Mouse (Mus musculus): ENCODE measurements around the gene Hipk4. TPM values are rescaled to one million over a fixed set of nuclear protein-coding genes. Genes with fewer than 3 reads are reported as not detected.

Gene Hipk4
- polyA plus RNA-seq, 1 experiment from 2014 or later = 0.33 TPM

DNA sequence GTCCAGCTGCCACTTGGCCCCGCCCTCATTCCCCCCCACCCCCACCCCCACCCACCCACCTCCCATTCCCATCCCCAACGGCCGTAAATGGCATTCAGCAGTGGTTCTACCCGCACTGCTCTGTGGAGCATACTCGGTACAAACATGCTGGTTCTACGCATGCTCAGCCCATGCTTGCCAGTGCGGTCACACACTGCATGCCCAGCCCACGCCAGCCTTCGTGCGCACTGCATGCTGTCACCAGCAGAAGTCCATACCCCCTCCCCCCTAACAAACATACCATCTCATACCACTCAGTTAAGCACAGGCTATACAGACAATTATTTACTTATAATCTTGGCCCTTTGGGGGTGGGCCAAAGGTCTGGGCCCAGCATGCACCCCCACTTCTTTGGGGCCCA lies 8.6 kb downstream of the Hipk4 start:
- Histone ChIP-seq H3K4me3 (no peak overlapping the region), H3K36me3 (peaks cover 60% of the 10 kb centered on the region), H3K9me3 (replicated peaks) (no peaks in the 10 kb centered on the region), H3K4me1 (no peaks in the 10 kb centered on the region), H3K27ac (replicated peaks) (no peak overlapping the region), H3K27me3 (ENCODE audit: low read depth, poor library complexity, severe bottlenecking) (no peaks in the 10 kb centered on the region)
- WGBS = 97% methylated on average over 10 of the region's 10 CpGs
- DNase-seq (ENCODE audit: low spot score) = no peak

DNA sequence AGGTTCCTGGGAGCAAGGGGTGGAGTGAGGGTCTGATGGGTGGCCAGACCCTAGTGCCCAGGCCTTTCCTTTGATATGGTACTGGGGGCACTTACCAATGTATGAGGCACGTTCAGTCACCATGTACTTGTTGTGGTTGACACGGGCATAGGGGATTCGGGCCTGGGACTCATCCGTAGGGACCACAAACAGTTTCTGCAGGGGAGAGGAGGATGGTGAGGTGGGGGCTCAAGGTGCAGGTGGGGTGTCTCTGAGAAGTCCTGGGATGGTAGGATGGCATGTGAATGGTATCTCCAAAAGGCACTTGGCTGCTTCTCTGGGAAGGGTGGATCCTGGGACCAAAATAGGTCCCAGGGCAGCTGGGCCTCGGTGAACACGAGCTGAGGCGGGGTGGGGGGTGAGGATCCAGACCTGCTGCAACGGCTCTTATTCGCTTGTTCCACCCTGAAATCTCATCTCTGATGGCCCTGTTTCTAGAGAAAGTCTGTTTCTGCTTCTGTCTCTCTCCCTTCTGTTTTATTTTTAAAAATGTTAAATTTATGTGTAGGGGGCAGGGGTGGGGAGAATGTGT lies 9.5 kb downstream of the Hipk4 start:
- Histone ChIP-seq H3K27ac (replicated peaks) (no peak overlapping the region; the same call in 1 of the 2 replicates), H3K4me1 (no peaks in the 10 kb centered on the region), H3K9me3 (replicated peaks) (no peaks in the 10 kb centered on the region), H3K4me3 (no peak overlapping the region), H3K27me3 (ENCODE audit: low read depth, poor library complexity, severe bottlenecking) (no peaks in the 10 kb centered on the region), H3K36me3 (peaks cover 68% of the 10 kb centered on the region)
- DNase-seq (ENCODE audit: low spot score) = no peak
- 89% methylated on average over 9 of the region's 9 CpGs for WGBS

- Histone ChIP-seq H3K9me3 (replicated peaks) (no peaks in the 10 kb centered on the region), H3K4me3 (no peak overlapping the region), H3K4me1 (no peaks in the 10 kb centered on the region), H3K27ac (replicated peaks) (no peak overlapping the region), H3K27me3 (ENCODE audit: low read depth, poor library complexity, severe bottlenecking) (no peaks in the 10 kb centered on the region), H3K36me3 (peaks cover 85% of the 10 kb centered on the region)
- WGBS = 92% methylated on average over 2 of the region's 2 CpGs
- DNase-seq (ENCODE audit: low spot score) = no peak
Measured at GRCm38 (mm10) chr7:27535386-27535785, 12.3 kb downstream of the Hipk4 start.

- peaks cover 77% of the 10 kb centered on the region for H3K36me3 ChIP-seq
- H3K27ac ChIP-seq (replicated peaks) = no peak overlapping the region
- H3K27me3 ChIP-seq (ENCODE audit: low read depth, poor library complexity, severe bottlenecking) = no peaks in the 10 kb centered on the region
- WGBS = 90% methylated on average over 6 of the region's 6 CpGs
- no peaks in the 10 kb centered on the region for H3K9me3 ChIP-seq (replicated peaks)
- peaks cover 3% of the 10 kb centered on the region for H3K4me1 ChIP-seq
- no peak overlapping the region for H3K4me3 ChIP-seq
- DNase-seq (ENCODE audit: low spot score) = no peak
Measured at GRCm38 (mm10) chr7:27536618-27537017, 13.6 kb downstream of the Hipk4 start.

DNA sequence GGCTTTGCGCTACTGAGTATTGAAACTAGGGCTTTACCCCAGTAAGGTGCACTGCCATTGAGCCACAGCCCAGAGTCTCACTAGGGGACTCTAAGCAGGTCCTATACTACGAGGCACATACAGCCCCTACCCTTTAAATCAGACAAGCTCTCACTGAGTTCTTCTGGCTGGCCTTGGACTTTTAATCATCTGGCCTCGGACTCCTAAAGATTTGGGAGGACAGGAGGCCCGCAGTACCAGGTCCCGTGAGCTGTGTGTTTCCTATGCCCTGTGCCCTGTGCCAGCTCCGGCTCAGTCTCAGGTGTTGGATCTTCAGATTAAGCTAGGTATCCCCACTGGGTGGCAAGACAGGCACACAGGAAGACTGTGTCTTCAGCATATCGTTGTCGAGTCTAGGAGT lies 14.9 kb downstream of the Hipk4 start:
- no peak for DNase-seq (ENCODE audit: low spot score)
- H3K36me3 ChIP-seq = peaks cover 63% of the 10 kb centered on the region
- no peak overlapping the region for H3K4me3 ChIP-seq
- 93% methylated on average over 8 of the region's 8 CpGs for WGBS
- no peak overlapping the region for H3K27ac ChIP-seq (replicated peaks)
- H3K9me3 ChIP-seq (replicated peaks) = no peaks in the 10 kb centered on the region
- H3K4me1 ChIP-seq = peaks cover 17% of the 10 kb centered on the region
- H3K27me3 ChIP-seq (ENCODE audit: low read depth, poor library complexity, severe bottlenecking) = no peaks in the 10 kb centered on the region

- WGBS = 82% methylated on average over 2 of the region's 2 CpGs
- Histone ChIP-seq H3K36me3 (peaks cover 55% of the 10 kb centered on the region), H3K27ac (replicated peaks) (no peak overlapping the region), H3K4me3 (no peak overlapping the region), H3K27me3 (ENCODE audit: low read depth, poor library complexity, severe bottlenecking) (no peaks in the 10 kb centered on the region), H3K9me3 (replicated peaks) (no peaks in the 10 kb centered on the region), H3K4me1 (peaks cover 19% of the 10 kb centered on the region)
- no peak for DNase-seq (ENCODE audit: low spot score)
Measured at GRCm38 (mm10) chr7:27538797-27539196, 15.7 kb downstream of the Hipk4 start.

DNA sequence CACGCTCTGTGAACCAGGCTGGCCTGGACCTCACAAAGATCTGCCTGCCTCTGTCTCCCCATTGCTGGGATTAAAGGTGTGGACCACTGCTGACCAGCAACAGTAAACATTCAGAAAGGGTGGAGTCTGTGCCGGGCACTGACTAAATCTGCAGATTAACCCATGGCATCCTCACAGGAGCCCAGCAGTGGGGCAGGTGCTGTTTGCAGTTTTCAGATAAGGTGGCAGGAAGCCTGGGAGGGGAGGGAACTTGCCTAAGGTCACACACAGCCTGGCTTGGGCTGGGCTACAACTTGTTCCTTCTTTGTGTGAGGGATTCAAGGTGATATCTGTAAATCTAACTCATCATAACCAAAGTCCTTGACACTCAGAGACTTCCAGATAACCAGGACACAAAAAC lies 17.5 kb downstream of the Hipk4 start:
- Histone ChIP-seq H3K4me3 (no peak overlapping the region), H3K36me3 (peaks cover 41% of the 10 kb centered on the region), H3K27me3 (ENCODE audit: low read depth, poor library complexity, severe bottlenecking) (no peaks in the 10 kb centered on the region), H3K27ac (replicated peaks) (no peak overlapping the region), H3K9me3 (replicated peaks) (no peaks in the 10 kb centered on the region), H3K4me1 (peaks cover 19% of the 10 kb centered on the region)
- 74% methylated on average over 2 of the region's 2 CpGs for WGBS
- DNase-seq (ENCODE audit: low spot score) = no peak

DNA sequence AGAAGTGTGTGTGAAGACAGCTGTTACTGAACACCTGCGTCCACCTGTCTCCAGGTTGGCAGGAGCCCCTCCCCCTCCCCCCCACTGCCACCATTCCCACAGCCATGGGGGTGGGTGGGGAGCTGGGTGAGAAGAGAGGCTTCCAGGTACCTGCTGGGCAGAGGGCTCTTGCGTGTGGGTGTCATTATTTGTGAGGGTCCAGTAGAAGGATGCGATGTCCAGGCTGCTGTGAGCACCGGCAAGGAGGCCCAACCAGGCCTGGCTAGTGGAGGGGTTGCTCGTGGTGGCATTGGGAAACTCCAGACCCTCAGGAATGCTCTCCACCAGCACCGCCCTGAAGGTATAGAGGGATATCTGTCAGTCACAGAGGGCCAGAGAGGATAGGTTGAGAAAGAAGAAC lies 17.9 kb downstream of the Hipk4 start:
- DNase-seq (ENCODE audit: low spot score) = no peak
- H3K4me1 ChIP-seq = peaks cover 19% of the 10 kb centered on the region
- H3K36me3 ChIP-seq = peaks cover 37% of the 10 kb centered on the region
- H3K27me3 ChIP-seq (ENCODE audit: low read depth, poor library complexity, severe bottlenecking) = no peaks in the 10 kb centered on the region
- no peaks in the 10 kb centered on the region for H3K9me3 ChIP-seq (replicated peaks)
- H3K4me3 ChIP-seq = no peak overlapping the region
- 86% methylated on average over 6 of the region's 6 CpGs for WGBS
- H3K27ac ChIP-seq (replicated peaks) = no peak overlapping the region

DNA sequence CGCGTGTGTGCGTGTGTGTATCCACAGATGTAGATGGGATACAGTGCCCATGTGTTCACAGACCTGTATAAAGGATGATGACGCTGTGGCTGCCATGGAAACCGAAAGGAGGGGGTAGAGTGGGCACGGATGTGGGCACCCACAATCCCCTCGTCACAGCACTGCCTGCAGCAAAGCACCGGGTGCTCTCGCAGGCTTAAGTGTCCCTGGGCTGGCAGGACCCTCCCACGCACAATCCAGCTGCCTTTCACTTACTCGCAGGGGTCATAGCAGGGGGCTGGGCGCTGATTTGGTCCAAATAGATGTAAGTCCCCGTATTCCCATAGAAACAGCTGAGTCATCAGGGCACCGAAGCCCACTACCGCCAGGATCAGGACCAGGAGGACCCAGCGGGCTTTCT lies 18.4 kb downstream of the Hipk4 start:
- Histone ChIP-seq H3K27ac (replicated peaks) (no peak overlapping the region), H3K4me1 (peaks cover 19% of the 10 kb centered on the region), H3K9me3 (replicated peaks) (no peaks in the 10 kb centered on the region), H3K36me3 (peaks cover 32% of the 10 kb centered on the region), H3K27me3 (ENCODE audit: low read depth, poor library complexity, severe bottlenecking) (no peaks in the 10 kb centered on the region), H3K4me3 (peak overlapping the region; percentile 59; the same call in 1 of the 2 replicates)
- no peak for DNase-seq (ENCODE audit: low spot score)
- WGBS = 81% methylated on average over 16 of the region's 16 CpGs

- Histone ChIP-seq H3K4me1 (peaks cover 19% of the 10 kb centered on the region), H3K4me3 (peak overlapping the region; percentile 59), H3K27me3 (ENCODE audit: low read depth, poor library complexity, severe bottlenecking) (no peaks in the 10 kb centered on the region), H3K36me3 (peaks cover 28% of the 10 kb centered on the region), H3K9me3 (replicated peaks) (no peaks in the 10 kb centered on the region), H3K27ac (replicated peaks) (no peak overlapping the region)
- DNase-seq (ENCODE audit: low spot score) = no peak
- 71% methylated on average over 5 of the region's 5 CpGs for WGBS
Measured at GRCm38 (mm10) chr7:27541922-27542321, 18.9 kb downstream of the Hipk4 start.

- peaks cover 22% of the 10 kb centered on the region for H3K36me3 ChIP-seq
- H3K27me3 ChIP-seq (ENCODE audit: low read depth, poor library complexity, severe bottlenecking) = no peaks in the 10 kb centered on the region
- WGBS = 3% methylated on average over 30 of the region's 30 CpGs
- H3K27ac ChIP-seq (replicated peaks) = peak overlapping the region; percentile 78
- DNase-seq (ENCODE audit: low spot score) = peak; percentile 82
- peak overlapping the region; percentile 59 for H3K4me3 ChIP-seq
- peaks cover 19% of the 10 kb centered on the region for H3K4me1 ChIP-seq
- H3K9me3 ChIP-seq (replicated peaks) = no peaks in the 10 kb centered on the region
Measured at GRCm38 (mm10) chr7:27542392-27543033, 19.4 kb downstream of the Hipk4 start.

DNA sequence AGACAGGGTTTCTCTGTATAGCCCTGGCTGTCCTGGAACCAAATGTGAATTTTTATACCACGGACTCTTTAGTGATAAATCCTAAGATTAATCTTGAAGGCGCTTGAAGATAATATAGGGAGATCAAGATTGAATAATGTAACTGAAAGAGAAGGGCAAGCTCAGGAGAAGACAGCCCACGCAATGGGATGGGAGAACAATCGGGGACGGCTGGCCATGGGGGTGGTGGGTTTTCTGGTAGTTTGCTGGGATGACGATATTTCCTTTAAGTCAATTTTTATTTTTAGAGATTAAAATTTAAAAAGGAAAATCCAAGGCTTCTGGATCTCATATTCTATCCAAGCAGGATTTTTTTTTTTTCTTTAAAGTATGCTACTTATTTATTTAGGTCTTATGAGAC lies 20.0 kb downstream of the Hipk4 start:
- Histone ChIP-seq H3K9me3 (replicated peaks) (no peaks in the 10 kb centered on the region), H3K27me3 (ENCODE audit: low read depth, poor library complexity, severe bottlenecking) (no peaks in the 10 kb centered on the region), H3K36me3 (peaks cover 17% of the 10 kb centered on the region), H3K4me3 (peak overlapping the region; percentile 59), H3K27ac (replicated peaks) (peak overlapping the region; percentile 78), H3K4me1 (peaks cover 19% of the 10 kb centered on the region)
- no peak for DNase-seq (ENCODE audit: low spot score)
- 57% methylated on average over 6 of the region's 6 CpGs for WGBS

DNA sequence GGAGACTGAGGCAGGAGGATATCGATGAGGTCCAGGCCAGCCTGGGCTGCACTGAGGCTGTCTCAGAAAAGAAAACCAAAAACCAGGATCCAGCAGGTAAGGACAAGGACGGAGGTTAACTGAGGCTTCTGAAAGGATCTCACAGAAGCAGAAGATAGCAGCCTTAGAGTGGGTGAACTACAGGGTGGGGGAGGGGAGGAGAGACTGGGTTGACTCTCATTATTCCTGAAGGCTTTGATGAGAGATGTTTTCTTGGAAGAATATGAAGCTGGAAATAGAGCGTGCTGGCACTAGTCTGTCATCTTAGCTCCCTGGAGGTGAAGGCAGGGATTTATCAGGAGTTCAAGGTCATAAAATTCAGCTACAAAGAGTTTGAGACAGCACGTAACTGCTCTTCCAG lies 20.8 kb downstream of the Hipk4 start:
- no peaks in the 10 kb centered on the region for H3K27me3 ChIP-seq (ENCODE audit: low read depth, poor library complexity, severe bottlenecking)
- H3K4me1 ChIP-seq = peaks cover 19% of the 10 kb centered on the region
- no peak for DNase-seq (ENCODE audit: low spot score)
- H3K4me3 ChIP-seq = no peak overlapping the region
- H3K27ac ChIP-seq (replicated peaks) = no peak overlapping the region
- 88% methylated on average over 4 of the region's 4 CpGs for WGBS
- H3K36me3 ChIP-seq = peaks cover 15% of the 10 kb centered on the region; the same call in 1 of the 2 replicates
- no peaks in the 10 kb centered on the region for H3K9me3 ChIP-seq (replicated peaks)

Data from midbrain, embryonic 10.5 days (tissue).